Mouse (Mus musculus) C2C12 (cell line): ENCODE results near the gene Adgrv1.

Experiments
- CTCF ChIP-seq: IDR thresholded peaks from one replicate; pipeline ENCODE4 v1.5.1; 2011; ENCODE audit not compliant: control insufficient read depth, insufficient read depth, insufficient read length
- MAX ChIP-seq: IDR thresholded peaks from one replicate; pipeline ENCODE4 v1.6.1; 2011; ENCODE audit warnings: mild to moderate bottlenecking, control low read depth
- MYOD1 ChIP-seq: IDR thresholded peaks from one replicate; pipeline ENCODE4 v1.6.1; 2011; ENCODE audit warnings: low read depth; ENCODE audit not compliant: control insufficient read depth, insufficient read length
- MYOG ChIP-seq: IDR thresholded peaks from one replicate; pipeline ENCODE4 v1.6.1; 2011; ENCODE audit not compliant: control insufficient read depth, insufficient read length; ENCODE audit errors: extremely low read depth
- USF1 ChIP-seq: IDR thresholded peaks from one replicate; pipeline ENCODE4 v1.6.1; 2011; ENCODE audit warnings: low read depth, mild to moderate bottlenecking, control low read depth, moderate library complexity

GRCm38 (mm10) chr13:81208106-81208613, 424.8 kb downstream of the Adgrv1 start:
- TF ChIP-seq CTCF (no peak), MYOD1 (no peak), USF1 (no peak), MAX (no peak), MYOG (no peak)
